Mouse (Mus musculus): Measurements from ENCODE around the gene Gpr4.

Gpr4 gene

DNA sequence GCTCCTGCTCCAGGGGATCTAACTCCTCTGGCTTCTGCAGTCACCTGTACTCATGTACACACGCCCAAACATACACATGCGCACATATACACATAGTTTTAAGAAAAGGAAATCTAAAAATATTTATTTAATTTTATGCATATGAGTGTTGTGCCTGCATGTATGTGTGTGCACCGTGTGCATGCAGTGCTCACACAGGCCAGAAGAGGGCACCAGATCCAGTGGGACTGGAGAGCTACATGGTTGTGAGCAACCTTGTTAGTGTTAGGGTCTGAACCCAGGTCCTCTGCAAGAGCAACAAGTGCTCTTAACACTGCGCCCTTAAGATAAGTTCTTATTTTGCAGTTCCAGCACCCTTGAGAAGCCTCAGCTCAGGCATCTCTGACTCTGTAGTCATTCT is 17.7 kb upstream of the Gpr4 start:
- DNase-seq (ENCODE audit: low read depth, low spot score), result no peak

DNA sequence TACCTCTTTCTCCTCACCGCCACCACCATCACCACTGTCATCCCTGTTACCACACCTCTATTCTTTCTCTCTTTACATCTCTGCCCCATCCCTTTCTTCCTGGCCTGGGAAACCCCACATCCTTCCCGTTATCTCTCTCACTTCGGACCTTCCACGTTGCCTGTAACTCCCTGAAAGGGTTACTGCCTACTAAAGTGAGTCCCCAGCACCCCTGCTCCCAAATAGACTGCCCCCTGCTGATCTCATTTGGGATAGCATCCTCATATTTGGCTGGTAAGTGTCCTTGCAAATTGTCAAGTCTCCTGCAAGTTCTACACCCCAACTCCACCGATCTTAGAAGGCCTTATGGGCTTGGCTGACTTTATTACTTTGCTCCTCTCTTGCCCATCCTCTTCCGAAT is 15.7 kb upstream of the Gpr4 start:
- DNase-seq (ENCODE audit: low read depth, low spot score), result peak; percentile 30

DNA sequence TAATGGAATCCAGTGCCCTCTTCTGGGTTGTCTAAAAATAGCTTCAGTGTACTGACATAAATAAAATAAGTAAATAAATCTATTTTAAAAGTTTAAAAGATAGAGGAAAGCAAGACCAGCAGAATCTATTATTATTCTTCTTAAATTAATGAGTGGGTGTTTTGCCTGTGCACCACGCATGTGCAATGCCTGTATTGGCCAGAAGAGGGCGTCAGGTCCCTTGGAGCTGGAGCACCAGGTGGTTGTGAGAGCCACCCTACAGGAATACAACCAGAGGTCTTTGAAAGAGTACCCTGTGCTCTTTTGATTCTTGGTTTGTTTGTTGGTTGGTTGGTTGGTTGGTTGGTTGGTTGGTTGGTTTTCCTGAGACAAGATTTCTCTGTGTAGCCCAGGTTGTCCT is 14.4 kb upstream of the Gpr4 start:
- peak; percentile 11 for DNase-seq (ENCODE audit: low read depth, low spot score)

DNA sequence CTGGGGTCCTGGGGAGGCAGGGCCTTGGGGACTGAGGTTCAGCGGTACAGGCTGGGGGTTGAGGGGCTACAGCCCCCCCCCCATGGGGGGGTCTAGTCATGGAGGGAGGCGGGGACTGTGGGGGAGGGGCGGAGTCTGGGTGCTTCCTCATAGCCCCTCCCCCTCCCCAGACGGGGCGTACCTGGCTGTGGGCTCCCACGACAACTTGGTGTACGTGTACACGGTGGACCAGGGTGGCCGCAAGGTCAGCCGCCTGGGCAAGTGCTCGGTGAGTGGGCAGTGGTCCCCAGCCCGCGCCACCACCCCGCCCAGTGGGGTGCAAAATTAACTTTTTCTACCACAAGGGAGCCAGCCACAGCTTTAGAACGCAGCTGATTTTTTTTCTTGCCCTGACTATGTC is 10.7 kb upstream of the Gpr4 start:
- no peak for DNase-seq (ENCODE audit: low read depth, low spot score)

DNA sequence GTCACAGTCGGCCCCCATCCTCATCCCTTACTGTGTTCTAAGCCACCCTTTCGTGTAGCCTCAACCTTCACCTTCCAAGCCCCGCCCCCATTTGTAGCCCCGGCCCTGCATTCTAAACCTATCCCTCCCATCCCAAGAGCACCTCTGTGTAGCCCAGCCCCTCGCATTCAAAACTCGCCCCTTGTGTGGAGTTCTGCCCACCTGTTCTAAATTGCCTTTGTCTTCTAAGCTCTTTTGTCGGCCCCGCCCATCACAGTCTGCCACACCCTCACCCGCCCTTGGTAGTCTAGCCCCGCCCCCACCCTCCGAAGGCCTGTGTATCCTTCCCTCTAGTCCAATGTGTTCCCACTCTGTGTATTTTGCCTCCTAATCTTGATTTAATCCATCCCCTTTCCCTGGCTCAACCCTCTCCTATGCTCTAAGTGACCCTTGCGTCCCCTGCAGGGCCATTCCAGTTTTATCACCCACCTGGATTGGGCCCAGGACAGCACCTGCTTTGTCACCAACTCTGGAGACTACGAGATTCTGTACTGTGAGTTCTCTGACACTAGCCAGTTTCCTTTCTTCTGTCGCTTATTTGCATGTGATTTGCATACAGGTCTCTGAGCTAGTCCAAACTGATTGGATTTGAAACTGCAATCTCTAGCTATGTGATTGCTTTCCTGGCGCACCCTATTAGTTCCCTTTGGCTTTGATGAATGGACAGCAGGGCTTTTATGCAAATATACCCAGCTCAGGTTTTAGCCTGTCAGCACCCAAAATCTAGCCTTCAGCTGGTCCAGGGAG is 10.1 kb upstream of the Gpr4 start:
- DNase-seq (ENCODE audit: low read depth, low spot score), result no peak

DNA sequence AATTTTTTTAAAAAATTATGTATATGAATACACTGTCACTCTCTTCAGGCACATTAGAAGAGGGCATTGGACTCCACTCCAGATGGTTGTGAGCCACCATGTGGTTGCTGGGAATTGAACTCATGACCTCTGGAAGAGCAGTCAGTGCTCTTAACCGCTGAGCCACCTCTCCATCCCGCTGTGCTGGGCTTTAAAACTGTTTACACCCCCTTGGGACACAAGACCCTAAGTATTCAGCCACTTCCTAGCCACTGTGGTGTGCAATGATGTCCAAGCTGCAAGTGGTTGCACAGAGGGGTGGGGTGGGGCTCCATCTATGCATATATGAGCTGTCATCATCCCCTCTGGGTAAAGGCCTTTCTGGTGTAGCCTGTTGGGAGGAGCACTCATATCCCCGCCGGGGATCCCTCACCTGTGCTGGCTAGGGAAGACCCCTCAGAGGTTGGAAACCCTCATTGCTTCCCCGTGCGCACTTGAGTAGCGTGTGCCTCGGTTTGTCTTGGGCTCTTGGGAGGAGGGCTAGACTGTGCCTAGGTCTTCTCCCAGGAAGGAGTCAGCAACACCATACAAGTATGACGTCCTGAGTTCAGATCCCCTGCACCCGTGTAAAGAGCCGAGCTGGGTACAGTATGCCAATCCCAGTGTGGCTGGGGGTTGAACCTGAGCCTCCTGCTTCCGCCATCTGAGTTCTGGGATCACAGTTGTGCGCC is 4.0 kb upstream of the Gpr4 start:
- DNase-seq (ENCODE audit: low read depth, low spot score), result no peak

DNA sequence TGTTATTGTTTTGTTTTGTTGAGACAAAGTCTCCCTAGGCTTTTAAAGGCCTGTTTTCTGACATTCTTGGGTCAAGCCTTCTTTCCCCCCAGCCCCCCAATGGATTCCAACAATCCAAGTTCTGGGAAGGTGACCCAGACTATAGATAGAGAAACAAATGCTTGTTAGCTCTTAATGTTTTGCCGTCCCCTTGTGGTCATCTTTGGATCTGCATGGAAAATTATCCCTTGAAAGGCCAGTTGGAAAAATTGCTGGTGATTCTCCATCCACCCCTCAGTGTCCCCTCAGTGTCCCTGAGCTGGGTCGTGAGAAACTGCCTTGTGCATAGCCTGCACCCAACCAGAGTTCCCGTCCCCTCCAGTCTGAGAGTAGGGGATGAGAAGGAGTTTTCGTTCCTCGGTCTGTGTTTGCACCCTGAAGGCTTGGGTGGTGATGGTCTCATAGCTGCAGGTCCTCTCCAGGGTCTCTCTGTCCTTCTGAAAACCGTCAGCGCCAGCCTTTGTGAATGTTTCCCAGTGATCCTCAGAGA is 3.3 kb upstream of the Gpr4 start:
- peak; percentile 77 for DNase-seq (ENCODE audit: low read depth, low spot score)

DNA sequence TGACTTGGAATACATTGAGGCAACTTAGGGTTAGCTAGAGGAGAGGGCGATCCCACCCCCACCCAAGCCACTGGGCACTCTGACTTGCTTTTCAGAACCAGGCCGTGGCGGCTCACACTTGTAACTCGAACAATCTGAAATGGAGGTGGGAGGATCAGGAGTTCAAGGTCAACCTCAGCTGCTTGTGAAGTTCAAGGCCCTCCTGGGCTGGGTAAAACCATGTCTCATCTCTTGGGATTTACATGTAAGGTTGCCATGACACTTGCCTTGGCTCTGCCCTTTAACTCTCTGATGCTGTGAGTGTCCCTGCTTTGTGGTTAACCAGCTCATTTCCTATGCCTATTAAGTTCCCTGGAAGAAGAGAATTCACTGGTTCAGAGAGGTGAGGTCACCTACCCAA is 2.8 kb upstream of the Gpr4 start:
- no peak for DNase-seq (ENCODE audit: low read depth, low spot score)

DNA sequence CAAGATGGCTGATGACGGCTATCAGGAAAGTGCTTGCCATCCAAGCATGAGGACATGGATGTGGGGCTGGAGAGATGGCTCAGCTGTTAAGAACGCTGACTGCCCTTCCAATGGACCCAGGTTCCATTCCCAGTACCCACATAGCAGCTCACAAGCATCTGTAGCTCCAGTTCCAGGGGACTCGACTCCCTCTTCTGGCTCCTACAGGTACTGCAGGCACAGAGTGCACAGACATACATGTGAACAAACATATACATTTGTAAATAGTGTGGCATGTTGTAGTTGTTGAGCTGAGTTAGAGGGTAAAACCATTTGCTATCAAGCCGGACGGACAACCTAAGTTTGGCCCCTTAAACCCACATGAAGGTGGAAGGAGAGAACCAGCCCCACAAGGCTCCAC is 2.3 kb upstream of the Gpr4 start:
- DNase-seq (ENCODE audit: low read depth, low spot score), result no peak

DNA sequence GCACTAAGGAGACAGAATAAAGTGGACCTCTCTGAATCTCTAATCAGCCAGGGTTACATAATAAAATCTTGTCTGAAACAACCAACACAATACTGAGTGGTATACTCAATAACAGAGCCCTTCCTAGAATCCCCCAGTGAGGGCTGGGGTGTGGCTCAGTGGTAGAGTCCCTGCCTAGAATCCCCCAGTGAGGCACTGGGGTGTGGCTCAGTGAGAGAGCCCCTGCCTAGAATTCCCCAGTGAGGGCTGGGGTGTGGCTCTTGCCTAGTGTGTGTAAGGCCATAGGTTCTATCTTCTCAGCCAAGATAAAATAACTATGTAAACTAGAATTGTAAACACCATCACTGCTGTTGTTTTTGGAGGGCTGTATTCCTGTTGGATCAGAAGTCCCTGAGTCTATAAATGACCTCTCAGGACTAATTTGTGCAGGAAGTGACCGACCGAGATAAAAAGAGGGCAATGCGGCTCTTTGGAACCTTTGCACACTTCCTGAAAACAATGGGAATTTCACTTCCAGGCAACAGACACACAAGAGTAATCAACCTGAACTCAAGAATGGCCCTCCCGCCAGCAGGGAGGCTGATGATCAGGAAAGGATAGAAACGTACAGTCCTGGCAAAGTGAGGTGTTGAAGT is 1.2 kb upstream of the Gpr4 start:
- DNase-seq (ENCODE audit: low read depth, low spot score), result no peak

DNA sequence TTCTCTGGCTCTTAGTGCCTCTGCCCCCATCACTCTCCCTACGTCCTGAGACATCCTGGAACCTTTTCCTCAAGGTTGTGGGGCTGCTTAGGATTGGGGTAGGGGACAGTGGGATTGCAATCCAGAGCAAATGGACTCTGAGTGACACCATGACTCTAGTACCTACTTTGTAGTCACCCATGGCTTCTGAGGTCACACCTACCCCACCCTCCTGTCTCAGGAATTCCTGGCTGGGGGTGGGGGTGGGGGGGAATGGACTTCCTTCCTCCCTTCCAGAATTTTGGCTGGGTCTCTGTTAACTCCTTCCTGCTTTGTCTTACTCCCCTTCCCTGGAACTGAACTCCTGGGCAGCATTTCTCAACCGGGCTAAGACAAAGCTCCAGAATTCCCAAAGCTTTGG is 1.0 kb downstream of the Gpr4 start:
- no peak for DNase-seq (ENCODE audit: low read depth, low spot score)

DNA sequence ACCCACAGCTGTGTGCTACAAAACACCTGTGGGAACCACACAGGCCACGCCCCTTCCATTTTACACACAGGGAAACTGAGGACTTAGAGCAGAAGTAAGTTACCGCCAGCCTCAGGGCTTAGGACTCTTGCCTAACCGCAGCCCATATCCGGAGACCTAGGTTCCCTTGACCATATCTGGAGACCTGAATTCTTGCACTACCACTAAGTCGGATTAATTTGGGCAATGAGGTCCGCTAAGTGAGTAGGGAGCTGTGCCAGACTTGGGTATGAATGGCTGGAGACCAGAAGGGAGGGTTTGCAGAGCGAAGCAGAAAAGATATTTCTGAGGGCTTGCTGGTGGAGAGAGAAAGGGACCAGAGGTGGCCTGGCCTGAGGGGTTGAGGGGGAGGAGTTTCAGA is 2.0 kb downstream of the Gpr4 start:
- no peak for DNase-seq (ENCODE audit: low read depth, low spot score)

DNA sequence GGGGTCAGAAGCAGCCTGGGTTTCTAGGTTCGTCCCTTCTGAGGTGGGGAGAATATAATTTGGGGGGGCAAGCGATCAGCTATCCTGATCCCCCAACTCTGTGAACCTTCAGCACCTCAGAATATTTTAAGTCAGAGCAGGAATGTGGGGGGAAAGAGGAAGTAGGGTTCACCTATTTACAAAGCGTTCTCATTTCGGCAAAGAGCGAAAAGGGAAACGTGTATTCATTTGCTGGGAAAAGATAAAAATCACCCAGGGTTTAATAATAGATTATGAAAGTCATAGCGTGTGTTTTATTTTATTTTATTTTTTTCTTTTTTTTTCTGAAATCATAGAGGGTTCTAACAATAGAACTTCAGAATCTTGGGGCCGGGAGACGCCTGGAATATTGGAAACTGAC is 2.6 kb downstream of the Gpr4 start:
- DNase-seq (ENCODE audit: low read depth, low spot score), result no peak

DNA sequence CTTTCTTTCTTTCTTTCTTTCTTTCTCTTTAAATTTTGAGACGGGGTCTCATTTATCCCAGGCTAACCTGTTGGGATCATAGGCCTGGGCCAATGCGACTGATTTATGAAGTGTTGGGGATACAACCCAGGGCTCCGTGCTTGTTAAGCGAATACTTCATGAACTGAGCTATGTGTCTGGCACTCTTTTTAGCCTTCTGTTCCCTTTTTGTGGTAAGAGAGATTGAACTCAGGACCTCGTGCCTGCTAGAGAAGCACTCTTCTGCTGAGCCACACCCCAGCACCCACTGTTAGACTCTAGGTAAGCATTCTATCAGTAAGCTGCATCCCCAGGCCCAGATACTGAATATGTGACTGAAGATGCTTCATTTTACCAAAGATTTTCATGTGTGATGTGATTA is 5.2 kb downstream of the Gpr4 start:
- no peak for DNase-seq (ENCODE audit: low read depth, low spot score)

DNA sequence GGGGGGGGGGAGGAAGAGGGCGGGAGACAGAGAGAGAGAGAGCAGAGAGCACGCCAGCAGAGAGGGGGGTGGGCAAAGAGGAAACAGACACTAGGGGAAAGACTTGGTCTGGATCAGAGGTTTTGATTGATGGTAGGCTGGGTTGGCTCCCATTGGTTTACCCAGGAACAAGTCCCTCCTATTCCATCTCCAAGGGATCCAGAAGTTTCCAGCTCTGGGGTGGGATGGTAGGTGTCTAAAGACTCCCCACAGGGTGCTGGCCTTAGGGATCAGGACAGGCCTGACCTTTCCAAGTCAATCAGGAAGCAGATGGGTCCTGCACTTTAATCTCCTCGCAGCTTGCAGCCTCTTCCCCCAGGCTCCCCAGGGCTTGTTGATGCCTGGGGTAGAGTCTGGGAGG is 5.6 kb downstream of the Gpr4 start:
- no peak for DNase-seq (ENCODE audit: low read depth, low spot score)

DNA sequence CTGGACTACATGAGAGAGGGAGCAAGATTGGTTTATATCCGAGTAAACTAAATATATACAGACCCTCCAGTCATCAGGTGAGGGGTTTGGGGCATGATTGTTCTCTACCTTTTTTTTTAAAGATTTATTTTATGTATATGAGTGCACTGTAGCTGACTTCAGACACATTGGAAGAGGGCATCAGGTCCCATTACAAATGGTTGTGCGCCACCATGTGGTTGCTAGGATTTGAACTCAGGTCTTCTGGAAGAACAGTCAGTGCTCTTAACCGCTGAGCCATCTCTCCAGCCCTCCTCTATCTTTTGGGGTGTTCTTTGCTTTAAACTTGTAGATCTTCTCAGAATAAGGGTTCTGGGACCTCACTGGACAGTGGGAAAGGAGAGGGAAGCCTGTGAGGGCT is 7.7 kb downstream of the Gpr4 start:
- peak; percentile 16 for DNase-seq (ENCODE audit: low read depth, low spot score)

DNA sequence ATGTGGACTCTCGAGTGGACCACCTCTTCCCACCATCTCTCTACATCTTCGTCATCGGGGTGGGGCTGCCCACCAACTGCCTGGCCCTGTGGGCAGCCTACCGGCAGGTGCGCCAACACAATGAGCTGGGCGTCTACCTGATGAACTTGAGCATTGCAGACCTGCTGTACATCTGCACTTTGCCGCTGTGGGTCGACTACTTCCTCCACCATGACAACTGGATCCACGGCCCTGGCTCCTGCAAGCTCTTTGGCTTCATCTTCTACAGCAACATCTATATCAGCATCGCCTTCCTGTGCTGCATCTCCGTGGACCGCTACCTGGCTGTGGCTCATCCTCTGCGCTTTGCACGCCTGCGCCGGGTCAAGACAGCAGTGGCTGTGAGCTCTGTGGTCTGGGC is 9.9 kb downstream of the Gpr4 start:
- no peak for DNase-seq (ENCODE audit: low read depth, low spot score)

DNA sequence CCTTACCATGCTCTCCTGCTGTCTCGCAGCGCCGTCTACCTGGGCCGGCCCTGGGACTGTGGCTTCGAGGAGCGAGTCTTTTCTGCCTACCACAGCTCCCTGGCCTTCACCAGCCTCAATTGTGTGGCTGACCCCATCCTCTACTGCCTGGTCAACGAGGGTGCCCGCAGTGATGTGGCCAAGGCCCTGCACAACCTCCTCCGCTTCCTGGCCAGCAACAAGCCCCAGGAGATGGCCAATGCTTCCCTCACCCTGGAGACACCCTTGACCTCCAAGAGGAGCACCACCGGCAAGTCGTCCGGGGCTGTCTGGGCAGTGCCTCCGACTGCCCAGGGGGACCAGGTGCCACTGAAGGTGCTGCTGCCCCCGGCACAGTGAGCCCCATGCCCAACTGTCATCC is 10.5 kb downstream of the Gpr4 start:
- DNase-seq (ENCODE audit: low read depth, low spot score), result no peak

DNA sequence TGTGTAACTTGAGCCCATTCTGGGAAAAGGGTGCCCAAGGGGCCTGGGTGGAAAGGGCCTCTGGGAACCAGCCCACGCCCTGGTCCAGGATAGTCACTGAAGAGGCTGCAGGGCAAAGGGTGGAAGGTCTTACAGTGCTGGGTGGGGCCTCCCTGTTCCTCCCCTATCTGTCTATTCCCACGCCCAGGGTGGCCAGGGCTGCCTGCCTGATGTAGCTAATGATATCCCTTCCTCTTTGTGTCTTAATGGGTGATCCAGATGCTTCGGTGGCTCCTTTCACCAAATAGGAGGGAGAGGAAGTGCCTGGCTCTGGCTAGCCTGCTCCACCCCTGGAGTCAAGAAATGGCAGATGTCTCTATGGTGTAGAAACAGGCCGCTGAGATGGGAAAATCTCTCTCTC is 12.6 kb downstream of the Gpr4 start:
- DNase-seq (ENCODE audit: low read depth, low spot score), result no peak

DNA sequence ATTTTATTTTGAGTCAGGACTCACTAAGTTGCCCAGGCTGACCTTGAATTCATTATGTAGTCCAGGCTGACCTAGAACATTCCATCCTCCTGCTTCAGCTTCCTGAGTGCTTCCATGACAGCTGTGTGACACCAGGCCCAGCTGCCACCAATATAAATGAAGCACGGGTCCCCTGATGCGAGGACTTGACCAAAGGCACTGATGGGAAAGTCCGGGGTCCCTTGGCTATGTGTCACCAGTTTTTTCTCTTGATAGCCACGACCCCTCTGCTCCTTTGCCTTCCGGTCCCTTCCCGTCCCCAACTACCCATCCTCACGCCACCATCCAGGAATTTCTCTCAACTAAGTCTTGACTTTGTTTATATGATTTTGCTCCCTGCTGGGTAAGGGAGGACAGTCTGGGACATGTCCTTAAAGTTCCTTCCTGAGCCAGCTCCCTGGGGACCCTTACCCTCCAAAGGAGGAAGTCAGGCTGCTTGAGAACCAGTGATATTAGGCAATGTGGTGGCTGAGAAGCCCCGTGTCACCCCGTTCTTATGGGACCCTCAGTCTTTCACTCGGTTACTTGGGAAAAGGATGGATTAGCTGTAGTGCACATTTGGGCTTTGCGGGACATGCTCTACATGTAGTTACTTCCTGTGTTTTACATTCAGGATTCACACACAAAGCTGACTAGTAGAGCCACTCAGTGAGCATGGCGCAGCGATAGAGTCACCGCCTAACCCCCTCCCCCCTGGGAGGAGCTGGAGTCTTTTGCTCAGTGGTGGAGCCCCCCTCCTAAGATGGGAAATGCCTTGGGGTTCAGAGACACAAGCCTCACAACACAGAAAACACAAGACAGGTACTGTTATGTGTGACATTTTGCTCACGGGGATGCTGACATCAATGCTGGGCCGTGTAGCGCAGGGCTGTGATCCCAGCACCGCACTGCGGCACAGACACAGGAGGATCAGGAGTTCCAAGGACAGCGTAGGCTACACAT is 14.8 kb downstream of the Gpr4 start:
- peak; percentile 44 for DNase-seq (ENCODE audit: low read depth, low spot score)

Measured in 3T3-L1 (cell line).